Mouse (Mus musculus) testis, adult 10 weeks (tissue): Measurements from ENCODE around the gene Scn2a. TPM values are rescaled to one million over a fixed set of nuclear protein-coding genes. Genes with fewer than 3 reads are reported as not detected.

Experiments
- polyA plus RNA-seq: library from polyadenylated mRNA; stranded (reverse); fragments of 350-450 nt; fragmentation: Illumina TruSeq; extraction: RNeasy Lipid Tissue Mini Kit (QIAGEN cat#74804); gene quantifications from one replicate; pipeline ENCODE4 v1.2.3, GENCODE M21; 2014; ENCODE audit warnings: low read depth, low replicate concordance

Scn2a gene
- polyA plus RNA-seq = 2.8 TPM

DNA sequence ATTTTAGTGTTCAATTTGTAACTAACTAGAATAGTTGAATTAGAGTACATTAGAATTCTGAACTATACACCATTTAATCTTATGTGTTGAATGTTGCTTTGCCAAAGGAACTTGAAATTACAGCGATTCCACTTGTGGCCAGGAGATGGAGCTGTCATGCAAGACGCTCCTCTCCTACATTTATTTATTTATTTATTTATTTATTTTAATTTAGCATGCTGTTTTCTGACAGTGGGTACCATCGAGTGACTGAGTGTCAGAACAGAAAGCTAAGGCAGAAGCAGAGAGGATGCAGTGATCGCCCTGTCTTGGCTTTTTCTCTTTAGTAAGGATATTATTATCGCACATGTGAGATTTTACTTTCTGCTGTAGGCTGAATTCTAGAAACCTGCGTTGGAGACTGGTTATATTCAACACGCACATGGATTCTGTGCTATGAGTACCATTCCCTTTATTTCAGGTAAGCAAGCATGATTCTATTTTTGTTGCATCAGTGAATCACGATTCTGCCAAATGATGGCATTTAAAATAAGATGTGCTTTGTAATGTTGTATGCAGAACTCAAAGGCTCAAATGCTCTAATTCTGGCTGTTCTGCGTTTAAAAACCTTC lies at the start of gene Scn2a:
Scn2a (plus strand) TSS at position 216 of the 611 bp plus-strand sequence.

Other genes starting within 250 kb of the Scn2a start
- 0.36 TPM for gene Scn3a, start 53.1 kb upstream of the Scn2a start, polyA plus RNA-seq
- gene Csrnp3, start 225.0 kb downstream of the Scn2a start, polyA plus RNA-seq = 10.7 TPM